Mouse (Mus musculus) brain, embryonic 14.5 days (tissue): ENCODE results near the gene Ift52.

Experiments
- CTCF ChIP-seq: fragments of 200-500 bp; IDR thresholded peaks from 2 replicates; pipeline ENCODE4 v1.5.1; 2012; ENCODE audit warnings: inconsistent platforms, mild to moderate bottlenecking, moderate library complexity, borderline replicate concordance; ENCODE audit not compliant: insufficient read depth, insufficient read length; ENCODE audit errors: extremely low read depth
- POLR2A ChIP-seq: fragments of 200-500 bp; IDR thresholded peaks from 2 replicates; pipeline ENCODE4 v1.6.1; 2012; ENCODE audit warnings: mild to moderate bottlenecking, inconsistent platforms, borderline replicate concordance; ENCODE audit not compliant: poor library complexity, insufficient read depth, insufficient read length, severe bottlenecking; ENCODE audit errors: extremely low read depth

DNA sequence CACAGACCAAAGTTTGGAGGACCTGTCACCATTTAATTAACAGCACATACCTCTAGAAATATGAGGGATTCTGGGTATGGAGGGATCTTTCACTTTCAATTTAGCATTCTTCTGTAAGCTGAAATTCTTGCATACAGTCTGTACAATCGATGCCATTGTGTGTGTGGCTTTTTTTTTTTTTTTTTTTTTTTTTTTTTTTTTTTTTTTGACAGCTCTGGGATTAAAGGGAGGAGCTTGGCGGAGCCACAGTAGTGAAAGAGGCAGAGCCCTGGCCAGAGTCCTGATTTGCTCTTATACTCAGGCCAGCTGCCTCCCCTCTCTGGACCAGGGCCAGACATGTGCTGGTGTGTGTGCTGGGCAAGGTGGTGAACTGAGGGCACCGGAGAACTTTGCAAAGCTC lies 31.2 kb upstream of the Ift52 start:
- TF ChIP-seq CTCF (no peak), POLR2A (no peak)
